Mouse (Mus musculus): ENCODE data around the gene Tango2. TPM values are rescaled to one million over a fixed set of nuclear protein-coding genes. Genes with fewer than 3 reads are reported as not detected.

Tango2 gene
- polyA plus RNA-seq, 1 experiment from 2014 or later: 92.5 TPM

GRCm38 (mm10) chr16:18390399-18390798 is 42.5 kb upstream of the Tango2 start:
- no peak overlapping the region for H3K9ac ChIP-seq
- no peaks in the 10 kb centered on the region for H3K9me3 ChIP-seq
- H3K4me1 ChIP-seq (replicated peaks): peaks cover 64% of the 10 kb centered on the region
- no peaks in the 10 kb centered on the region for H3K36me3 ChIP-seq
- no peak for ATAC-seq (ENCODE audit: low FRiP score, low read depth)
- WGBS: 79% methylated on average over 6 of the region's 6 CpGs
- no peaks in the 10 kb centered on the region for H3K27me3 ChIP-seq
- H3K4me3 ChIP-seq: no peak overlapping the region
- H3K4me2 ChIP-seq: no peak overlapping the region
- H3K27ac ChIP-seq (replicated peaks): no peak overlapping the region

- Histone ChIP-seq H3K36me3 (no peaks in the 10 kb centered on the region), H3K4me2 (no peak overlapping the region), H3K4me3 (no peak overlapping the region), H3K27me3 (no peaks in the 10 kb centered on the region), H3K9me3 (no peaks in the 10 kb centered on the region), H3K9ac (no peak overlapping the region), H3K4me1 (replicated peaks) (peaks cover 54% of the 10 kb centered on the region), H3K27ac (replicated peaks) (peak overlapping the region; percentile 64)
- no peak for ATAC-seq (ENCODE audit: low FRiP score, low read depth)
- WGBS: 51% methylated on average over 14 of the region's 14 CpGs
Measured at GRCm38 (mm10) chr16:18388583-18389435, 40.9 kb upstream of the Tango2 start.

GRCm38 (mm10) chr16:18387704-18388582 is 40.0 kb upstream of the Tango2 start:
- H3K27ac ChIP-seq (replicated peaks): peak overlapping the region; percentile 64
- no peak overlapping the region for H3K9ac ChIP-seq
- ATAC-seq (ENCODE audit: low FRiP score, low read depth): no peak
- H3K4me3 ChIP-seq: no peak overlapping the region
- WGBS: 21% methylated on average over 7 of the region's 7 CpGs
- H3K36me3 ChIP-seq: no peaks in the 10 kb centered on the region
- H3K4me2 ChIP-seq: no peak overlapping the region
- no peaks in the 10 kb centered on the region for H3K27me3 ChIP-seq
- no peaks in the 10 kb centered on the region for H3K9me3 ChIP-seq
- peaks cover 54% of the 10 kb centered on the region for H3K4me1 ChIP-seq (replicated peaks)

- no peaks in the 10 kb centered on the region for H3K36me3 ChIP-seq
- no peaks in the 10 kb centered on the region for H3K27me3 ChIP-seq
- peak overlapping the region; percentile 35 for H3K27ac ChIP-seq (replicated peaks)
- H3K4me3 ChIP-seq: no peak overlapping the region
- WGBS: 54% methylated on average over 3 of the region's 3 CpGs
- ATAC-seq (ENCODE audit: low FRiP score, low read depth): no peak
- H3K4me2 ChIP-seq: no peak overlapping the region
- H3K4me1 ChIP-seq (replicated peaks): peaks cover 52% of the 10 kb centered on the region
- H3K9me3 ChIP-seq: no peaks in the 10 kb centered on the region
- H3K9ac ChIP-seq: no peak overlapping the region
Measured at GRCm38 (mm10) chr16:18386972-18387371, 39.1 kb upstream of the Tango2 start.

- Histone ChIP-seq H3K9me3 (no peaks in the 10 kb centered on the region), H3K27me3 (no peaks in the 10 kb centered on the region), H3K4me1 (replicated peaks) (peaks cover 54% of the 10 kb centered on the region), H3K4me2 (no peak overlapping the region), H3K4me3 (no peak overlapping the region), H3K27ac (replicated peaks) (peak overlapping the region; percentile 35), H3K9ac (no peak overlapping the region), H3K36me3 (no peaks in the 10 kb centered on the region)
- no peak for ATAC-seq (ENCODE audit: low FRiP score, low read depth)
- WGBS: 59% methylated on average over 7 of the region's 7 CpGs
Measured at GRCm38 (mm10) chr16:18386451-18386850, 38.5 kb upstream of the Tango2 start.

- no peaks in the 10 kb centered on the region for H3K9me3 ChIP-seq
- peaks cover 64% of the 10 kb centered on the region for H3K4me1 ChIP-seq (replicated peaks)
- 63% methylated on average over 5 of the region's 5 CpGs for WGBS
- H3K4me2 ChIP-seq: no peak overlapping the region
- H3K9ac ChIP-seq: no peak overlapping the region
- H3K27ac ChIP-seq (replicated peaks): no peak overlapping the region
- ATAC-seq (ENCODE audit: low FRiP score, low read depth): no peak
- no peaks in the 10 kb centered on the region for H3K36me3 ChIP-seq
- H3K27me3 ChIP-seq: no peaks in the 10 kb centered on the region
- no peak overlapping the region for H3K4me3 ChIP-seq
Measured at GRCm38 (mm10) chr16:18385411-18385810, 37.5 kb upstream of the Tango2 start.

GRCm38 (mm10) chr16:18384659-18385058 is 36.8 kb upstream of the Tango2 start:
- 52% methylated on average over 8 of the region's 8 CpGs for WGBS
- Histone ChIP-seq H3K4me1 (replicated peaks) (peaks cover 72% of the 10 kb centered on the region), H3K4me3 (no peak overlapping the region), H3K9ac (no peak overlapping the region), H3K9me3 (no peaks in the 10 kb centered on the region), H3K27ac (replicated peaks) (no peak overlapping the region; the same call in 1 of the 2 replicates), H3K36me3 (no peaks in the 10 kb centered on the region), H3K27me3 (no peaks in the 10 kb centered on the region), H3K4me2 (no peak overlapping the region)
- no peak for ATAC-seq (ENCODE audit: low FRiP score, low read depth)

GRCm38 (mm10) chr16:18384211-18384610 is 36.3 kb upstream of the Tango2 start:
- WGBS: 50% methylated on average over 7 of the region's 7 CpGs
- no peak overlapping the region for H3K9ac ChIP-seq
- H3K4me2 ChIP-seq: no peak overlapping the region
- no peak for ATAC-seq (ENCODE audit: low FRiP score, low read depth)
- H3K36me3 ChIP-seq: no peaks in the 10 kb centered on the region
- H3K4me1 ChIP-seq (replicated peaks): peaks cover 74% of the 10 kb centered on the region
- no peaks in the 10 kb centered on the region for H3K27me3 ChIP-seq
- no peaks in the 10 kb centered on the region for H3K9me3 ChIP-seq
- H3K27ac ChIP-seq (replicated peaks): no peak overlapping the region; the same call in 1 of the 2 replicates
- no peak overlapping the region for H3K4me3 ChIP-seq

GRCm38 (mm10) chr16:18383756-18384155 is 35.9 kb upstream of the Tango2 start:
- 0 out of 2 replicates have a peak overlapping the region, but pooled peaks have one; percentile 5 for H3K27ac ChIP-seq (replicated peaks)
- no peaks in the 10 kb centered on the region for H3K36me3 ChIP-seq
- ATAC-seq (ENCODE audit: low FRiP score, low read depth): no peak
- H3K27me3 ChIP-seq: no peaks in the 10 kb centered on the region
- peaks cover 74% of the 10 kb centered on the region for H3K4me1 ChIP-seq (replicated peaks)
- WGBS: 16% methylated on average over 3 of the region's 3 CpGs
- H3K4me2 ChIP-seq: no peak overlapping the region
- no peak overlapping the region for H3K9ac ChIP-seq
- H3K4me3 ChIP-seq: no peak overlapping the region
- H3K9me3 ChIP-seq: no peaks in the 10 kb centered on the region

- Histone ChIP-seq H3K4me1 (replicated peaks) (peaks cover 68% of the 10 kb centered on the region), H3K27me3 (no peaks in the 10 kb centered on the region), H3K4me3 (no peak overlapping the region), H3K9me3 (no peaks in the 10 kb centered on the region), H3K4me2 (no peak overlapping the region), H3K36me3 (no peaks in the 10 kb centered on the region), H3K27ac (replicated peaks) (0 out of 2 replicates have a peak overlapping the region, but pooled peaks have one; percentile 5), H3K9ac (no peak overlapping the region)
- WGBS: 69% methylated on average over 9 of the region's 9 CpGs
- no peak for ATAC-seq (ENCODE audit: low FRiP score, low read depth)
Measured at GRCm38 (mm10) chr16:18383045-18383726, 35.3 kb upstream of the Tango2 start.

- no peaks in the 10 kb centered on the region for H3K27me3 ChIP-seq
- H3K4me3 ChIP-seq: no peak overlapping the region
- H3K9ac ChIP-seq: no peak overlapping the region
- H3K4me1 ChIP-seq (replicated peaks): peaks cover 54% of the 10 kb centered on the region
- H3K9me3 ChIP-seq: no peaks in the 10 kb centered on the region
- 42% methylated on average over 6 of the region's 6 CpGs for WGBS
- ATAC-seq (ENCODE audit: low FRiP score, low read depth): peak; percentile 31; the same call in 1 of the 2 replicates
- peak overlapping the region; percentile 66 for H3K27ac ChIP-seq (replicated peaks)
- no peak overlapping the region for H3K4me2 ChIP-seq
- no peaks in the 10 kb centered on the region for H3K36me3 ChIP-seq
Measured at GRCm38 (mm10) chr16:18381621-18382258, 33.8 kb upstream of the Tango2 start.

Data from hindbrain, embryonic 15.5 days (tissue).